Mouse (Mus musculus): ENCODE results near the gene Hbb-bh2.
"Not testable (repeated sequence)": the region's sequence is repeated elsewhere in the genome, so short reads cannot be mapped to it uniquely, and the experiment has no call there.

The Hbb-bh2 gene

DNA sequence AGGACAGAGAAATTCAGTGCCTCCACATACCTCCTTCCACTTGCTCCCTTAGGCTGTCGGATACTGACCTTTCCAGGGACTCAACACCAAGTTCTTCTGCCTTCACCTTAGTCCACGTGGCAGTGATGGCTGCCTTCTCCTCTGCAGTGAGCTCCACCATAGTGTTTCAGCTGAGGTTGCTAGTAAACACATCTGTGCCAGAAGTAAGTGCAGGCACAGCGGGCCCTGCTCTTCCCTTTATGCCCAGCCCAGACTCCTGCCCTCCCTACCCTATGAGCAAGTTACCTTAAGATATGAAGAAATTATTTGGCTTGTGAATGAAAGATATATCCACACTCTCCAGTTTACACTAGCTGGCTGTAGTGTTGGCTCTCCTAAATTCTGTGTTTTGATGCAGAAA, at the start of gene Hbb-bh2:
Gene Hbb-bh2 (minus strand): TSS at position 253 of the 400 bp plus-strand sequence.
- DNase-seq (ENCODE audit: low read depth, low spot score), result no peak

DNA sequence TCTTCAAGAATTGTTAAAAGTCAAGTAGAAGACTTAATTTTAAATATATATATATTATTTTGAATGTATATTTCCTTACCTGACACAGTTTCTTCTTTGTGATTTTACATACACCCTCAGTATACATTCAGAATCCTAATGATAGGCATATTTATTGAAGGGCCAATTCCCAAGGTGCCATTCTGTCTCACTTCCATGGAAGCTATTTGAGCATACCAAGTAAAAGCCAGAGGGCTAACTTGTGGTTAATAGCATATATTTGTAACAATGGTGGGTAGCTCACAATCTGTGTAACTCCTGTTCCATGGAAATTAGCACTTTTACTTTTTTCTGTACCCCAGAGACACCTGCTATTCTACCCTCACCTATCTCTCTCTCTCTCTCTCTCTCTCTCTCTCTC, 45.8 kb upstream of the Hbb-bh2 start, which contains the start of gene Olfr66:
Gene Olfr66 (minus strand): TSS at position 101 of the 400 bp plus-strand sequence.
- DNase-seq (ENCODE audit: low read depth, low spot score), result no peak

DNA sequence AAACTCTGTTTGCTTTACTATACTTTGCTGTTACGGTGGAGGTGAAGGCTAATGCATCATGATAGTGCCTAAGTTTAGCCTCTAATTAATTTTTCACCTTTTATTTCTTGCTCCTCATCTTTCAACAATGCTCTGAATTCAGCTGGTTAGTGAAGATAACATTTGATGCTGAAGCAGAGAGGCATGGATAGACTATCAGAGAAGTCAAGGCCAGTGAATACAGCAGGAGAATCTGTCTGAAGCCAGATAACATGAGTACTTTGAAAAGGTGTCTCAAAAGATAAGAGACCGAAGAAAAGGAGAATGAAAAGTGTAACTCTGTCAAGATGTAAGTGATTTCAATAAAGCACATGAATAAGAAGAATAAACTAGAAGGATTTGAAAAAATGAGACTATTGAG, 36.8 kb upstream of the Hbb-bh2 start:
- peak; percentile 79 for DNase-seq (ENCODE audit: low read depth, low spot score)

DNA sequence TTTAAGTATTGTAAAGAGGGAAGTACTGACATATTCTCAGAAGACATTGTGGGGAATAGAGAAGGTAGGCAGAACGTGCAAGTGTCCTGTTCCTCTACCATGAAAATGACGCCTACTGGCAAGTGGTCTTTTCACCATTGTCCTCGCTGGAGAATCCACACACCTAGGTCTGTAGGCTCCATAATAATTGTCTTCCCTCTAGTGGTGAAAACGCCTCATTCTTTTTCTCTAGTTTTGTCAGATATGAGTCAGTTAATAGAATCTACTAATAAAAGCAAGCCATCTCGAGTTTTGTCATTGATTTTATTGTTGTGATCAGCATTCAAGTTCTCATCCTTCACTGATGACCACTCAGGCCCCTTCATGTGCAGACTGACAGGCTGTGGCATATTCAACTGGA, 34.1 kb upstream of the Hbb-bh2 start:
- DNase-seq (ENCODE audit: low read depth, low spot score), result peak; percentile 48

DNA sequence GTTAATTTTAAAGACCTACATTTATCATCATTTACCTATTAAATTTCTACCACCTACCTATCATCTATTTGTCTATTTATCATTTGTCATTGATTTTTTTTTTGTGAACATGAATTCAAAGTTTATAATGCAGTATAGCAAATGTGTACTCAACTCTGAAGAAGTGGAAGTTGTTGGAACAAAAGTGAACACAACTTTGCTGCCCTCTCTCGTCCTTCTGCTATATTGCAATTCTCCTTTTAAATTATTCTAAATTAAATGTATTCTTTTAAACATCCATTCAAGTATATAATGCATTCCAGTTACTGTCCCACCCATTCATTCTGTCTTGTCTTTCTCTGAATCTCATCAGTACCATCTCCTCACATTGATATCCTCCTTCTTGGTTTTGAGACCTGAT, 32.7 kb upstream of the Hbb-bh2 start:
- DNase-seq (ENCODE audit: low read depth, low spot score), result peak; percentile 77

DNA sequence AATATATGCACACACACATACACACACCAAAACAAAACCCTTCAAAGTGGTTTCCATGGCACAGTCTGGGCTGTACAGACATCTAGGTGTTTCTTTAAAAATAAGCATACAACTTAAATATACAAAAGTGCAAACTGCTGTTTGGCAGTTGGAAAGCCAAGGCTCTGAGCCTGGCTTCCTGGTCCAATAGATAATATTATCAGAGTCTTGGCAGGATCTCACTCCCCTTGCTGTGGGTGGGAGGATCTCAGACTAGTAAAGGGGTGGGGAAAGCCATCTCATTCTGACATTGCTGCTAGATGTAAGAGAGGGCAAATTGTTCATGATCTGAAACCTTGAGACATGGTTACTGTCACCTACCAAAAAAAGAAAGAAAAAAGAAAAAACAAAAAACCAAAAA, 30.3 kb upstream of the Hbb-bh2 start:
- DNase-seq (ENCODE audit: low read depth, low spot score), result peak; percentile 90

DNA sequence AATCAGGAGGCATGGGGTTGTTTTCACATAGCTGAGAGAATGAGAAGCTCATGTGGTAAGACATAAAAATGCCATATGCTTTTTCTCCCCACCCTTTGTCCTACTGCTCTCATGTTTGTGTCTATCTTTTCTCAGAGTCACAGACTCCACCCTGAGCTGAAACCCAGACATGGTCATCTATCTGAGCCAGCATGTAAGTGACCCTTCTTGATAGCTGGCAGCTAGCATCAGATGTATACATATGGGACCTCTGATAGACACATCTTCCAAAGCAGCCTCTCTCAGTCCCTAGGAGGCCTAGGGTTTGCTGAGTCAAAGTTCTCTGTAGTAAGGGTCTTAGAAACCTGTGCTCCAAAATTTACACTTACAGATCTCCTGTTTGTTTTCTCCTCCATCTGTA, 25.4 kb upstream of the Hbb-bh2 start:
- DNase-seq (ENCODE audit: low read depth, low spot score), result peak; percentile 86

DNA sequence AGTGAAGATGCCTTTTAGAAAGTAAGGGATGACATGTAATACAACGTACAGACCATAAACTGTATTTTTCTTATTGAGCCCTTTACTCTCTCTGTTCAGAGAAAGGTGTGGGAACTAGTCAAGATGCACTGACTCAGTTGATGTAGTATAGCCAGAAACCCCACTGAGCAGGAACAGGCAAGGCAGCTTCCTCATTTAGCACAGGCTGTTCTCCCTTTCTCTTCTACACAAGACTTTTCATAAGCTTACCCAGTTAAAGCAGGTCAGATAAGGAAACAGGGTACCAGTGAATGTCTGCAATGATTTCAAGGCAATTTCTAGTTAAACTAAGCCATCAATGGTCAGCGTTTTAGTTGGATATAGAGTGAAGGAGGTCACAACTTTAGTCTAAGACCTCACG, 21.2 kb upstream of the Hbb-bh2 start:
- DNase-seq (ENCODE audit: low read depth, low spot score), result peak; percentile 51

DNA sequence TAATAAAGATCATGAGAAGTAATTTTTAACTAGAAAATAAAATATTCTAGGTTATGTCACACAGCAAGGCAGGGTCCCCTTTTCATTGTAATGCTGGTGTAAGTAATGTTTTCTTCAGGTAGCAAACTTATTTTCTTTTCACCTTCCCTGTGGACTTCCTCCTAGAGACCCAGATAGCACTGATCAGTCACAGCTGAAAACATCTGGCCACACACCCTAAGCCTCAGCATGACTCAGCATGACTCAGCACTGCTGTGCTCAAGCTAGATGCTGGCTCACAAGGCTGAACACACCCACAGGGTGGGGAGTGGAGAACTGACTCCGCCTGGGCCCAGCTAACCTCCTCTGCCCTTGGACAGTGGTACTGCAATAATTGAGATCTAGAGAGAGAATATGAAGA, 20.5 kb upstream of the Hbb-bh2 start:
- peak; percentile 100 for DNase-seq (ENCODE audit: low read depth, low spot score)

DNA sequence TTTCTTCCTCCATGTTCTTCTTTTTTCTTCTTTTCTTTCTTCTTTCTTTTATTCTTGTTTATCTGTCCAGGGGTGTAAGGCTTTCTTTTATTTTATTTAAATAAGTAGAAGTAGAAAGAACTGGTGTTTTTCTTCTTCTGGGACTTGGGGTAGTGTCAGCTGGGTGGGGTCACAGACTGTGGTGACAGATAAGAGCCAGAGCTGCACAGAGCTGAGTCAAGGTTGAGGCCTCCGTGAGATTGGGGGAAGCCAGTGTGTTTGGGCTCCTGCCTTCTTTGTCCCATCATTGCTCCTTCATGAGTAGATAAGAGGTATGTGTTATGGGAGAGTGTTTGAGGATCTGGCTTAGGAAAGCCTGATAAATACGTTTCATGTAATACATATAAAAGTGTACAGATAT, 18.8 kb upstream of the Hbb-bh2 start:
- DNase-seq (ENCODE audit: low read depth, low spot score), result peak; percentile 88

DNA sequence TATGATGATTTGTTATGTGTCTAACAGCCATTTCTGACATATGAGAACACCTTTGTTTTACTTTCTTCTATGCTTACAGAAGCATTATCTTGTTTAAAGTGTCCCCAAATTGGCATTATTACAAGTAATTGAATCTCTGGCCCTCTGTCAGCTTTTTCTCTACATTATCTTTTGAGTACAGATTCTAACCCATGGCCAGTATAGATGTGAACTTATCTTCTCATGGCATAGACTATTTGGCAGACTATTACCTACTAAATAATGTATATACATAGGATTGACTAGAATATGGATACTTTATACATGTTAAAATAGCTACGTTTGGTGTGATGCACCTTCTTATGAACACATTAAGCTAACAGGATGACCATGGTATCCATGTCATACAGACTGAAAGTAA, 14.3 kb upstream of the Hbb-bh2 start:
- DNase-seq (ENCODE audit: low read depth, low spot score), result no peak

DNA sequence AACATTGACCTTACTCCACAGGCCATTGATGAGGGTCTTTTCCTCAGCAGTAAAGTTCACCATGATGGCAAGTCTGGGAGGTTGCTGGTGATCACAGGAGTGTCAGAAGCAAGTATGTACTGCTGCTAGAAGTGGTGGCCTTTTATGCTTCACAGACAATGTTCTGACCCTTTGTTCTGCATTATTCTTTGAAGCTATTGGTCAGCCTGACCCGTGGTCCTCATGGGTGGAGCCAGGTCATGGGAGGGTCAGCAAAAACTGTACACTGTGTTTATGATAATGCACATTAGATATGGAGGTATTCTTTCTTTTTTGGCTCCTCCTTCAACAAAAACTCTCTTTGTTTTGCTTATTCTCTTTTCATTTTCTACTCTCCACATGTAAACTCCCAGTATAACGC, 12.8 kb upstream of the Hbb-bh2 start, which contains the start of gene Hbb-y:
Gene Hbb-y (minus strand): TSS at position 127 of the 400 bp plus-strand sequence.
- DNase-seq (ENCODE audit: low read depth, low spot score), result no peak

DNA sequence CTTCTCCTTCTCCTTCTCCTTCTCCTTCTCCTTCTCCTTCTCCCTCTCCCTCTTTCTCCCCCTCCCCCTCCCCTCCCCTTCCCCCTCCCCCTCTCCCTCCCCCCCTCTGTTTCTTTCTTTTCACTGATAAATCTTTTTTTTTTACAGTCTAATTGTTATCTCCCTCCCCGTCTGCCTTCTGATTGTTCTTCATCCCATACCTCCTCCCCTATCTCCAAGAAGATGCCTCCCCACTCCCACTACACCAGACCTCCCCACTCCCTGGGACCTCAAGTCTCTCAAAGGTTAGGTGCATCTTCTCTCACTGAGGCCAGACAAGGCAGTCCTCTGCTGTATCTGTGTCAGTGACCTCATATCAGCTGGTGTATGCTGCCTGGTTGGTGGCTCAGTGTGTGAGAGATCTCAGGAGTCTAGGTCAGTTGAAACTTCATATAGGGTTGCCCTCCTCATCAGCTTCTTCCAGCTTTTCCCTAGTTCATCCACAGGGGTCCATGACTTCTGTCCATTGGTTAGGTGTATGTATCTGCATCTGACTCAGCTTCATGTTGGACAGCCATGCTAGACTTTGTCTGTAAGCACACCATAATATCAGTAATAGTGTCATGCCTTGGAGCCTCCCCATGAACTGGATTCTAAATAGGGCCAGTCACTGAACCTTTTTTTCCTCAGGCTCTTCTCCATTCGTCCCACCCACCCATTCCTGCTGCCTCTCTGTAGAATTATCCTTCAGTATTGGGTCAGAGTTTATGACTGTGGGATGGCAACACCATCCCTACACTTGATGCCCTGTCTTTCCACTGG, 4.4 kb upstream of the Hbb-bh2 start:
- no peak for DNase-seq (ENCODE audit: low read depth, low spot score)

DNA sequence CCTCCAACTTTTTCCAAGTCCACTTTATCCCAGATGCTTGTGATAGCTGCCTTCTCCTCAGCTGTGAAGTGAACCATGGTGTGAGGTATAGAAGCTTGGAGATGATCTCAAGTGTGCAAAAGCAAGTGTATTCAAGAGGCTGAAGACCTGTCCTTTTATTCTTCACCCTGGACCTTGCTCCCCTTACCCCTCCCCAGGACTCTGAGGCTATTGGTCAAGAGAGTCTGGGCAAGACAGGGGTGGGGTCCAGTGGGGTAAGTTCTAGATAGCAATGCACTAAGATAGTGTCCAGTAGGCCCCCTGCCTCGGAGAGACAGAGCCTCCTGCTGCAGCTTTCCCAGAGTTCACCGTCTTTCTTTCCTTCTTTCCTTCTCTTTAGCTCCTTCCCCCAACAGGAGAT, 2.7 kb upstream of the Hbb-bh2 start, which contains the start of gene Hbb-bh1:
Gene Hbb-bh1 (minus strand): TSS at position 131 of the 400 bp plus-strand sequence.
- no peak for DNase-seq (ENCODE audit: low read depth, low spot score)

DNA sequence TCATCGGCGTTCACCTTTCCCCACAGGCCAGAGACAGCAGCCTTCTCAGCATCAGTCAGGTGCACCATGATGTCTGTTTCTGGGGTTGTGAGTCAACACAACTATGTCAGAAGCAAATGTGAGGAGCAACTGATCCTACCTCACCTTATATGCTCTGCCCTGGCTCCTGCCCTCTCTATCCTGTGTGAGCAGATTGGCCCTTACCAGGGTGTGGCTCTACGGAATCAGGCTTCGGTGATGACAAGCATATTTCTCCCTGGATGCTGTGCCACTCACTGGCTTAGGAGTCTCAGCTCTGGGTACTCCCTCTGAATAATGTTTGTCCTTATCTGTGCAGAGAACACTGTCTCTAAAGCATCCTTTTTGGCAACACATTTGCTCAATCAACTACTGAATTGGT, 12.5 kb downstream of the Hbb-bh2 start, which contains the start of gene Hbb-bs:
Gene Hbb-bs (minus strand): TSS at position 289 of the 400 bp plus-strand sequence.
- DNase-seq (ENCODE audit: low read depth, low spot score), result peak; percentile 95

DNA sequence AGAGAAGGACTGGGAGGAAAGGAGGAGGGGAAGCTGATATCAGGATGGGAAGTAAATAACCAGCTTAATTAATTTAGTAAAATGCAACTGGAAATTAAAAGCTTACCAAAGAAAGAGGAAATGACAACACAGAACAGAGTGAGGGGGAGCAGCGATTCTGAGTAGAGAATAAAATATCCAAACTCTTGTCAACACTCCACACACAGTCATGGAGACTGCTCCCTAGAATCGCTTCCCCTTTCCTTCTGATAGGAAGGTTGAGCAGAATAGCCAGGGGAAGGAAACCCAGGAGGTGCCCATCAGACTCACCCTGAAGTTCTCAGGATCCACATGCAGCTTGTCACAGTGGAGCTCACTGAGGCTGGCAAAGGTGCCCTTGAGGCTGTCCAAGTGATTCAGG, 13.2 kb downstream of the Hbb-bh2 start:
- DNase-seq (ENCODE audit: low read depth, low spot score), result not testable (repeated sequence)

DNA sequence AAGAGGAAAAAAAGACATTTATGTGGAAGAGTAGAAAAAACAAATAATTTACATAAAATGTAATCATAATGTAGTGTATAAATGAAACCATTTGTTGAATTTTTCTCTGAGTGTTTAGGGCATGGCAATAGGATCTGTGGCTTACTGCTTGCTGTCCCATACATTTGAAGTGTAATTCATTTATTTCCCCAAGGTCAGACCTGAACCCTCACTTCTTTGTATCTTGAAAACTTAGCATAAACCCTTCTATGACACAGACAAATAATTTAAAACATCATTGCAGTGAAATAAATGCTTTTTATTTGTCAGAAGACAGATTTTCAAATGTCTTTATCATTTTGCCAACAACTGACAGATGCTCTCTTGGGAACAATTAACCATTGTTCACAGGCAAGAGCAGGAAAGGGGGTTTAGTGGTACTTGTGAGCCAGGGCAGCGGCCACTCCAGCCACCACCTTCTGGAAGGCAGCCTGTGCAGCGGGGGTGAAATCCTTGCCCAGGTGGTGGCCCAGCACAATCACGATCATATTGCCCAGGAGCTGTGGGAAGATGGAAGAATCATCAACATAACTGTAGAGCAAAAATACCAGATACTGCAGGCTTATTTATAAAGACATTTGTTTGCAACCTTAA, 13.9 kb downstream of the Hbb-bh2 start:
- peak; percentile 82 for DNase-seq (ENCODE audit: low read depth, low spot score)

DNA sequence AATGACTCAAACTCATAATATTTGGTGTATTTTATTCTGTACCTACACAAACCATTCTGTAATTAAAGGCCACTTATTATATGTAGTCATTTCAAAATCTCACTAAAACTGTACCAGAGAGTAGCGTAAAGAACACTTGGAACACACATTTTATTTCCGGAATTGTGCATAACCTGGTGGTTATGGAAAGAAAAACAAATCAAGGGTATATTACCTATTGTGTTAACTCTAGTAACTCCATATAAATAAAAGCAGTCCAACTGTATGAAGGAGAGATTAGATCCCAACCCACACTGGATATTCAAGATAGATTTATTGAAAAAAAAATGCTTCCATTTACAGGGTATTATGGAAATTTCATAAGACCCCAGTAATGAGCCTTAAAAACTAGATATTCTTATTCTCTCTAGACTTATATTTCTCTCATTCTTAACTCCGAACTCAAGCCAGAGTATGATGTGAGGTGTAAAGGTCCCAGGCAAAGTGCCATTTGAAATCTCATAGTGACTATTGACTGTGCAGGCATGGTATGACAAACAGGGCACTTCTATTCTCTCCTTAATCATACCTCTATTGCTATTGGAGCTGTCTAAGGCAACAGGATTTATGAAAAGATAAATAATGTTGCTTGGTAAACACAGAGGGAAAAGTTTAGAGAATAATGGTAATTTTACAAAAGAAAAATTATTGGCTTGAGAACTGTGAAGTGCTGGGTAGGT, 14.6 kb downstream of the Hbb-bh2 start:
- peak; percentile 85 for DNase-seq (ENCODE audit: low read depth, low spot score)

DNA sequence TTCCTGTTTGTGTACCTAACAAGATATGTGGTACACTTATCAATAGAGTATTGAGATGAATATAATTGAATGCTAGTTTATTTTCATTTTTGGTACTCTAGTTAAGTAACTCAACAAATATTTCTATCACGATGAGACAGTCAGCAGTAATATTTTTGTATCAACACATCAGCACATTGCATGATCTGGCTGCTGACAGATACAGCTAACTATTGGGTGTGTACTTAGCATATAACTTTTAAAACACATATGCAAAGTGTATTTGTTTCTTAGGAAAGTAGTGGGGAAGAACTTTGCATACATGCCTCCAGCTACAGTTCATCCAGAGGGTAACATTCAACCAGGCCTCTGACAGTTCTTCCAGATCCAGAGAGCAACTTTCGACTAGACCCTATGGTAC, 15.7 kb downstream of the Hbb-bh2 start:
- DNase-seq (ENCODE audit: low read depth, low spot score), result no peak

DNA sequence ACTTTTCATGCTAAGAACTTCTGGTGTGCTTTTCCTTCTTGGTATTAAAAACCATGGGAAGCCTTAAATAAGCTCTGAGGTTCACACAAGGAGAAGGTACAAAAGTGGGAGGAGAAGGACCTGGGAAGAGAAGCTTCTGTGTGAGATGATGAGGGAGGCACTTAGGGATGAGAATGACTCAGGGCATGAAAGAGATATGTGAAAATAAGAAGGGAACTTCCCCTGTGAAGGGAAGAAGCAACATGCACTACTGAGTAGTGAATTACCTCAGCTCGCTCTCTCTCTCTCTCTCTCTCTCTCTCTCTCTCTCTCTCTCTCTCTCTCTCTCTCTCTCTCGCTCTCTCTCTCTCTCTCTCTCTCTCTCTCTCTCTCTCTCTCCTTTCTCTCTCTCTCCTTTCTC, 25.2 kb downstream of the Hbb-bh2 start:
- peak; percentile 62 for DNase-seq (ENCODE audit: low read depth, low spot score)

DNA sequence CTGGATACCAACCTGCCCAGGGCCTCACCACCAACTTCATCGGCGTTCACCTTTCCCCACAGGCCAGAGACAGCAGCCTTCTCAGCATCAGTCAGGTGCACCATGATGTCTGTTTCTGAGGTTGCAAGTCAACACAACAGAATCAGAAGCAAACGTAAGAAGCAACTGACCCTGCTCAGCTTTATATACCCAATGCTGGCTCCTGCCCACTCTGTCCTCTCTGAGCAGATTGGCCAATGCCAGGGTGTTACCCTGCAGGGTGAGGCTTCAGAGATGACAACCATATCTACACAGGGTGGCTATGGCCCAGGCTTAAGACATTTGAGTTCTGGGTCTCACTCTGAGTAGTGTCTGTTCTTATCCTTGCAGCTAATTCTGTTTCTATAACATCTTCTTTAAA, 26.6 kb downstream of the Hbb-bh2 start, which contains the start of gene Hbb-bt:
Gene Hbb-bt (minus strand): TSS at position 231 of the 400 bp plus-strand sequence.
- peak; percentile 91 for DNase-seq (ENCODE audit: low read depth, low spot score)

DNA sequence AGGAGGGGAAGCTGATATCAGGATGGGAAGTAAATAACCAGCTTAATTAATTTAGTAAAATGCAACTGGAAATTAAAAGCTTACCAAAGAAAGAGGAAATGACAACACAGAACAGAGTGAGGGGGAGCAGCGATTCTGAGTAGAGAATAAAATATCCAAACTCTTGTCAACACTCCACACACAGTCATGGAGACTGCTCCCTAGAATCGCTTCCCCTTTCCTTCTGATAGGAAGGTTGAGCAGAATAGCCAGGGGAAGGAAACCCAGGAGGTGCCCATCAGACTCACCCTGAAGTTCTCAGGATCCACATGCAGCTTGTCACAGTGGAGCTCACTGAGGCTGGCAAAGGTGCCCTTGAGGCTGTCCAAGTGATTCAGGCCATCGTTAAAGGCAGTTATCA, 27.2 kb downstream of the Hbb-bh2 start:
- DNase-seq (ENCODE audit: low read depth, low spot score), result not testable (repeated sequence)
